Mouse (Mus musculus): ENCODE results near the gene Vsig10.

GRCm38 (mm10) chr5:117361590-117361989 is 42.7 kb downstream of the Vsig10 start:
- TF ChIP-seq POLR2A (IDR thresholded peaks at IDR 0.05; ENCODE audit: insufficient read depth, low read depth, low read length), result no peak
- TF ChIP-seq CTCF (IDR thresholded peaks at IDR 0.05; ENCODE audit: insufficient read depth, low read depth, low read length), result no peak

Measured in olfactory bulb, adult 2 months (tissue).